Mouse (Mus musculus) cerebellum, adult 2 months (tissue): ENCODE measurements around the gene Fanca. TPM values are rescaled to one million over a fixed set of nuclear protein-coding genes. Genes with fewer than 3 reads are reported as not detected.

Experiments used
- DNase-seq, 2 experiments: peaks; one replicate each; pipeline ENCODE4 v3.0.0; 2021
- H3K27ac ChIP-seq: fragments of 200-500 bp; 2 replicates; pipeline ENCODE4 v1.5.1; 2012; ENCODE audit warnings: low read length, control low read depth, inconsistent platforms; ENCODE audit not compliant: insufficient read depth
- H3K27me3 ChIP-seq: fragments of 200-500 bp; 2 replicates; pipeline ENCODE4 v1.6.1; 2012; ENCODE audit warnings: inconsistent platforms, mild to moderate bottlenecking, low read length, moderate library complexity; ENCODE audit not compliant: control insufficient read depth, insufficient read depth
- H3K4me1 ChIP-seq: fragments of 200-500 bp; 2 replicates; pipeline ENCODE4 v1.6.1; 2011; ENCODE audit warnings: low read length; ENCODE audit not compliant: control insufficient read depth, insufficient read depth
- H3K4me3 ChIP-seq: fragments of 200-500 bp; replicated peaks from 2 replicates; pipeline ENCODE3; 2011; ENCODE audit warnings: mild to moderate bottlenecking, low read depth, low read length, control low read depth; ENCODE audit not compliant: insufficient read depth
- CTCF ChIP-seq: fragments of 200-500 bp; IDR thresholded peaks from 2 replicates; pipeline ENCODE4 v1.5.1; 2011; ENCODE audit warnings: low read depth, mild to moderate bottlenecking, control low read depth, low read length, moderate library complexity, borderline replicate concordance; ENCODE audit not compliant: insufficient read depth
- POLR2A ChIP-seq: fragments of 200-500 bp; IDR thresholded peaks from 2 replicates; pipeline ENCODE4 v1.6.1; 2011; ENCODE audit warnings: low read length, control low read depth, borderline replicate concordance; ENCODE audit not compliant: insufficient read depth
- WGBS: fragments of 180-500 bp; shearing (Covaris S2); methylation state at CpG from one replicate; pipeline ENCODE4 v1.1.7; 2018; 5-methylcytosine and 5-hydroxymethylcytosine counted together
- polyA plus RNA-seq: library from polyadenylated mRNA; depleted of rRNA; stranded (reverse); fragments of >200 nt; gene quantifications from 2 replicates; pipeline ENCODE4 v1.2.3, GENCODE M21; 2012

Fanca gene
- polyA plus RNA-seq, 1 experiment: 3.9 TPM

DNA sequence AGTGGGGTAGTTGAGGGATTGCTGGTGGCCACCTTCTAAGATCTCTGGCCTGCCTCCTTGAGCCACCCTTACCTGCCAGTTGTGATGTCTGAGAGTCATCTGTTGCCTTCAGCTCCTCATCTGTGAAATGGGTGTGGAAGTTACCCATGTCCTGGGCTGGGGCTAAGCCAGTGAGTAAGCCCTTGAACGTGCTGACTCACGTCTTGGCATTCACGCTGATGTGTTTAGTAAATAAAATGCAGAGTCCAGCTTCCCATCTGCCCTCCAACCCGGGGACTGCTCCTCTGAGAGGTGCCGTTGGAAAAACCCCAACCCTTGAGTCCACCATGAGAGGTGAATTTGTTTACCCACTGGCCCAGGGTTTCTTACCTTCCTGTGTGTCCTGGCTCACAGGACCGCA is 27.5 kb upstream of the Fanca start:
- no peaks in the 10 kb centered on the region; the same call in 1 of the 2 replicates for H3K4me1 ChIP-seq
- no peak for DNase-seq
- H3K27me3 ChIP-seq: no peaks in the 10 kb centered on the region
- 54% methylated on average over 6 of the region's 6 CpGs for WGBS
- H3K27ac ChIP-seq: no peak overlapping the region
- TF ChIP-seq POLR2A: no peak
- no peak for TF ChIP-seq CTCF
- no peak overlapping the region for H3K4me3 ChIP-seq

DNA sequence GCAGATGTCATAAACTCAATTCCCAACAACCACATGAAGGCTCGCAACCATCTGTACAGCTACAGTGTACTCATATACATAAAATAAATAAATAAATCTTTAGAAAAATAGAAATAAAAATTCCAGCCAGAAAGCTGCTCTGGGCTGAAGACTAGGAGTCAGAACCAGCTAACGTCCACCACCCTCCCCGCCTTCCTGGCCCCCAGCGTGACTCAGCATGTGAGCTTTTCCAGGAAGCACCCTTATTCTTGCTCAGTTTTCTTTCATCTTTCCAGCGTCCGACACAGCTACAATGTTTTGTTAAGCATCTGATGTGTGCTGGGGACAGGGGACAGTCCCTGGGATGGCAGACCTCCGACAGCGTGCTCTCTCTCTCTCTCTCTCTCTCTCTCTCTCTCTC is 26.8 kb upstream of the Fanca start:
- Histone ChIP-seq H3K4me3 (no peak overlapping the region), H3K27me3 (no peaks in the 10 kb centered on the region), H3K4me1 (no peaks in the 10 kb centered on the region; the same call in 1 of the 2 replicates), H3K27ac (no peak overlapping the region)
- no peak for DNase-seq
- no peak for TF ChIP-seq POLR2A
- TF ChIP-seq CTCF: no peak
- 89% methylated on average over 8 of the region's 8 CpGs for WGBS

DNA sequence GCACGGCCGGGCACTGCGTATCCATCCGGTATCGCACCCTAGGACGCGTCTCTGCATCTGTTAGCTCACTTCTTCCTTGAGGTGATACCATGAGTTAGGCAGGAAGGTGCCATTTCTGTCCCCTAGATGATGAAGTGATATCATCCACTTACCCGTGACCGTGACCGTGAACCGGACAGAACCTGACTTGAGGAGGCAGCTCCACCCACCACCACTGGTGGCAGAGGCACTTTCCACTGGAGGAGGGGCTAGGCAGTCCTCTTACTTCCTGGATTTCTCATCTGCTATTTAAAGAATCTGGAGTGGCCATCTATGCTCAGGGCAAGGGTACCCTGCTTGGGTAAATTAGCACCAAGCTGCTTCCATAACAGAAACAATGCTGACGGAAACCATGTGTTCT is 25.0 kb upstream of the Fanca start:
- no peak overlapping the region for H3K27ac ChIP-seq
- no peaks in the 10 kb centered on the region; the same call in 1 of the 2 replicates for H3K27me3 ChIP-seq
- WGBS: 81% methylated on average over 12 of the region's 12 CpGs
- H3K4me3 ChIP-seq: no peak overlapping the region
- DNase-seq: no peak
- no peaks in the 10 kb centered on the region; the same call in 1 of the 2 replicates for H3K4me1 ChIP-seq
- TF ChIP-seq CTCF (no peak), POLR2A (no peak)

DNA sequence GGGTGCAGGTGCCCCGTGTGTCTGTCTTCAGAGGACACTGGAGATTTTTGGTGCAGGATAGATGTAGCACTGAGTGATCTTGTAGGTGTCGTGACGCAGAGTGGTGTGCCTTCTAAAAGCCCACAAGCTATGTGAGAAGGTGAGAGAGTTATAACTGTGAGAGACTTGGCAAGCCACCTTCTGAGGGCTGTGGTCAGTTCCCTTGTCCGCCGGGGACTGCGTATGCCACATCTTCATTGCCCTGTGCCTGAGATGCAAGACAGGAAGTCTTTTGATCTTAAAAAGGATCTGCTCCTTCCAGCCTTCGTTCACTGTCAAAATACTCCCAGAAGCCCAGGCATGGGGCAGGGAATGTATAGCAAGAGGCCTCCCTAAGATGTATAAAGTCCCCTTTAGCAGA is 24.5 kb upstream of the Fanca start:
- 88% methylated on average over 7 of the region's 7 CpGs for WGBS
- Histone ChIP-seq H3K4me1 (no peaks in the 10 kb centered on the region; the same call in 1 of the 2 replicates), H3K27ac (no peak overlapping the region), H3K27me3 (no peaks in the 10 kb centered on the region; the same call in 1 of the 2 replicates), H3K4me3 (no peak overlapping the region)
- DNase-seq: no peak
- TF ChIP-seq CTCF: no peak
- TF ChIP-seq POLR2A: no peak

DNA sequence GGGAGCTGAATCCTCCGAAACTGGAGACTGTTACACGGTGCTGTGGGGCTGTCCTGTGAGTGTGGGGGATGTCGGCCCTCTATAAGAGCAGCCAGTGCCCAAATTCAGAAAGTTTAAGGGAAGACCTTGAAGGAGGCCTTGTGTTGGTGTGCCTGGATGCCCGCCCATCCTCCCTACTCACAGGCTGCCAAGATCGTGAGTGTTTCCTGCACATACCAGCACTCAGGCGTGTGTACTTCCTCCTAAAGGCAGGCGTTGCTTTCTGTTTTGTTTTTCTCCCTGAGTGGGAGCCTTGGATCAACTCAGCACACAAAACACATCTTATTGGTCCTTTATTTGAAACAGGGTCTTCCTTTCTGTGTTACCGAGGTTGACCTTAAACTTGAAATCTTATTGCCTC is 23.9 kb upstream of the Fanca start:
- WGBS: 70% methylated on average over 8 of the region's 8 CpGs
- DNase-seq: no peak
- no peaks in the 10 kb centered on the region; the same call in 1 of the 2 replicates for H3K4me1 ChIP-seq
- no peak overlapping the region for H3K27ac ChIP-seq
- TF ChIP-seq POLR2A: no peak
- no peak for TF ChIP-seq CTCF
- no peak overlapping the region for H3K4me3 ChIP-seq
- no peaks in the 10 kb centered on the region; the same call in 1 of the 2 replicates for H3K27me3 ChIP-seq

DNA sequence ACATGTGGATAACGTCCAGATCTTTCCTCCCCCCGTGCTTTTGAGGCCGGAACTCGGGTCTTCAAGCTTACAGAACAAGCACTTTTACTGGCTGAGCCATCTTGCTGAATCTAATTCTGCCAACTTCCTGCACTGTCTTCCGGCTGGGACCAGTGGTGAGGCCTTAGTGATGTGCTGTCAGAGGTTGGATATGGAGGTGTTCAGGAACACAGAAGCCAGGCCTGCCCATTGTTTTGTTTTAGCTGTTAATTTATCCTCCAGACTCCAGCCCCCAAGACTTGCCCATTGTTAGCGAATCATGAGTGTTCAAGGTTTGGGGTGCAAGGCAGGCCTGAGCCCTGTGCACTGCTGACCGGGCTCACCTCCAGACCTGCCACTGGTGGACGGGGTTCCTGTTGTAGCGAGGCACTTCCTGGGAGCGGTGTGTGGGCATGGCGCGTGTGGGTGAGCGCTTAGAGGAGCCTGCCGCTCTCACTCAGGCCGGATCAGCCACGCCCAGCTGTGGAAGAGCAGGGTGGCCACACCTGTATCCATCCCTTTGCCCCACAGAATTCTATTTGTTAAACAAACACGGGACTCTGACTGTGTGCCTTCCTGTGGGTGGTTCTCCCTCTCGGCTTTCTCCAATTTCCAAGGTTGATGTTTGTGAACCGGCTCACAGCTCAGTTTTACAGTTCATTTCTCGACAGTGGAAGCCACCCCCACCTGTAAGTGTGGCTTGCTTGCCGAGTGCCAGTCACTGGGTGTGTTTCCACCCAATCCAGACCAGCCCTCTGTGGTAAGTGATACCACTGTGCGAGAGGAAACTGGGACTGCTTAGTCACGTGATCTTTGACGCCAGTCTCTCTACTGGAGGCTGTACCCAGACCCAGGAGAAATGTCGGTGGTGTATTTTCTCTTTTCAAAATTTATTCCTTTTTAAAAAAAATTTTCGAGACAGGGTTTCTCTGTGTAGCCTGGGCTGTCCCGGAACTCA is 23.0 kb upstream of the Fanca start:
- Histone ChIP-seq H3K27me3 (no peaks in the 10 kb centered on the region; the same call in 1 of the 2 replicates), H3K4me3 (no peak overlapping the region), H3K4me1 (no peaks in the 10 kb centered on the region; the same call in 1 of the 2 replicates), H3K27ac (no peak overlapping the region)
- DNase-seq: no peak
- no peak for TF ChIP-seq POLR2A
- no peak for TF ChIP-seq CTCF
- 90% methylated on average over 27 of the region's 27 CpGs for WGBS

DNA sequence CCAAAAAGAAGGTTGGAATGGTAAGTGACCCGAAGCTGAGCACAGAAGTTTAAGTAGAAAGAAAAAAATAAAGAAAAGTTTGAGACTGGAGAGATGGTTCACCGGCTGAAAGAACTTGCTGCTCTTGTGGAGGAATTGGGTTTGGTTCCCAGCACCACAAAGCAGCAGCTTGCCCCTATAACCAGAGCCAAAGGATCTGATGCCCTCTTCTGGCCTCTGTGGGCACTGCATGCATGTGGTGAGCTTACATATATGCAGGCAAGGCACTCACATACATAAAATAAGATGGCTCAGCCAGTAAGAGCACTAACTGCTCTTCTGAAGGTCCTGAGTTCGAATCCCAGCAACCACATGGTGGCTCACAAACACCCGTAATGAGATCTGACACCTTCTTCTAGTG is 21.7 kb upstream of the Fanca start:
- Histone ChIP-seq H3K4me3 (no peak overlapping the region), H3K27me3 (no peaks in the 10 kb centered on the region; the same call in 1 of the 2 replicates), H3K4me1 (no peaks in the 10 kb centered on the region), H3K27ac (no peak overlapping the region)
- TF ChIP-seq POLR2A: no peak
- peak; percentile 21; the same call in 1 of the 2 replicates for TF ChIP-seq CTCF
- DNase-seq: no peak
- 98% methylated on average over 4 of the region's 4 CpGs for WGBS

DNA sequence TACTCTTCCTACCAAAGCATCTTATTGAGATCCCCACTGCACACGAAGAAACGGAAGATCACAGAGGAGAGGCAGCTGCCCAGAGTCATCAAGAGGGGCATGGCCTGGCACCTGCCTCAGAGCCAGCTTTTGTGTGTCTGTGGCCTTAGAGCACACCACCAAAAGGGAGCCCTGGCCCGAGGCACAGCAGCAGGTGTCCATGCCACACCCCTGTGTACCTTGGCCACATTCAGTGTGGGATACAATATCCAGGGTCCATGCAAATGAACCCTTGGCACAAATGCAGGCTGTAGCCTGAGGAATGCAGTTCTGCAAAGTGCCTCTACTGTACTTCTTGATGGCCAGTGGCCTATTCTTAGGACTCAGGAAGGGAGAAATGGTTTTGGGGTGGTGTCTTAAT is 19.1 kb upstream of the Fanca start:
- 0 out of 2 replicates have a peak, but pooled peaks cover 6% of the 10 kb centered on the region for H3K4me1 ChIP-seq
- DNase-seq: no peak
- TF ChIP-seq POLR2A (no peak), CTCF (no peak)
- no peaks in the 10 kb centered on the region; the same call in 1 of the 2 replicates for H3K27me3 ChIP-seq
- H3K27ac ChIP-seq: no peak overlapping the region
- WGBS: 74% methylated on average over 3 of the region's 3 CpGs
- no peak overlapping the region for H3K4me3 ChIP-seq
